Mouse (Mus musculus): ENCODE measurements around the gene Sept11. TPM values are rescaled to one million over a fixed set of nuclear protein-coding genes. Genes with fewer than 3 reads are reported as not detected.

The Sept11 gene
- total and polyA plus RNA-seq, 3 experiments: 34.9 to 245 (median 87.2) TPM

DNA sequence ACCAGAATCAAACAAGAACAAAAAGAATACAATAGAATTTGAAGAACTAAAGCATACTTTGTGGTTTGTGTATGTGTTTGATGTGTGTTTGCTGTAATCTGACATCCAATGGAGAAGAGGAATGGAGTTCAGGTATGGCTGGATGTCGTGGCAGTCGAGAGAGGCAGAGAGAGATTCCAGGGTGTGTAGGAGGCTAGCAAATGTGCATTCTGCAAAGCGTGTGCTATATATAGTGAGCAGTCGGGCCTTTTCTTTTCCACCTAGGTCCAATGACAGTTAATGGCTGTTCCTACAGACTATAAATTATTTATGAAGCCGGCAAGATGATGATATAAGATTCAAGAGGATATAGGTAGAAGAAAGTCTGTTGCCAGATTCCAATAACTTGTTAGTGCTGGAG is 20.3 kb downstream of the Sept11 start:
- TF ChIP-seq USF1 (IDR thresholded peaks at IDR 0.05; ENCODE audit: low read depth, low read length) (no peak), MAX (IDR thresholded peaks at IDR 0.05; ENCODE audit: low read length) (no peak), E2F4 (IDR thresholded peaks at IDR 0.05; ENCODE audit: borderline replicate concordance, low read depth, low read length) (no peak), EP300 (IDR thresholded peaks at IDR 0.05; ENCODE audit: low read depth in 1 of 2, low read length in 2 of 2) (no peak), ETS1 (IDR thresholded peaks at IDR 0.05; ENCODE audit: low read depth, low read length) (no peak), SIN3A (IDR thresholded peaks at IDR 0.05; ENCODE audit: low read length) (no peak), TCF12 (IDR thresholded peaks at IDR 0.05; ENCODE audit: low read depth, low read length) (no peak), ZC3H11A (IDR thresholded peaks at IDR 0.05; ENCODE audit: low read depth, low read length) (no peak), CHD2 (IDR thresholded peaks at IDR 0.05; ENCODE audit: low read length) (no peak), RAD21 (IDR thresholded peaks at IDR 0.05; ENCODE audit: low read depth, low read length) (no peak), HCFC1 (IDR thresholded peaks at IDR 0.05; ENCODE audit: low read depth, low read length) (no peak), POLR2AphosphoS2 (IDR thresholded peaks at IDR 0.05; ENCODE audit: low read length) (no peak), NELFE (IDR thresholded peaks at IDR 0.05; ENCODE audit: low read depth, low read length) (no peak)
- no peak overlapping the region for H3K4me3 ChIP-seq (ENCODE audit: control insufficient read depth in 1 of 2, insufficient read depth in 1 of 2, low read depth in 2 of 2, low read length in 2 of 2)
- no peaks in the 10 kb centered on the region for H3K27me3 ChIP-seq (ENCODE audit: control insufficient read depth in 1 of 2, insufficient read depth in 2 of 2, low read length in 2 of 2)
- DNase-seq (ENCODE audit: low read depth, low spot score): no peak
- no peak overlapping the region for H3K9ac ChIP-seq (ENCODE audit: control insufficient read depth, low read depth, low read length, poor library complexity, severe bottlenecking)
- no peaks in the 10 kb centered on the region for H3K9me3 ChIP-seq (replicated peaks; ENCODE audit: insufficient read depth, low read length)
- no peak overlapping the region for H3K27ac ChIP-seq (ENCODE audit: control insufficient read depth, low read depth, low read length)
- no peaks in the 10 kb centered on the region for H3K4me1 ChIP-seq (ENCODE audit: control insufficient read depth in 1 of 2, insufficient read depth in 2 of 2, low read length in 2 of 2)
- peaks cover 24% of the 10 kb centered on the region; the same call in 1 of the 2 replicates for H3K79me2 ChIP-seq (ENCODE audit: control insufficient read depth, insufficient read depth, low read length, poor library complexity)
- H3K36me3 ChIP-seq (ENCODE audit: control insufficient read depth in 1 of 2, insufficient read depth in 2 of 2, low read length in 2 of 2): peaks cover 3 to 4% of the 10 kb centered on the region in 2 experiments; a peak in 3 of 4 replicates

DNA sequence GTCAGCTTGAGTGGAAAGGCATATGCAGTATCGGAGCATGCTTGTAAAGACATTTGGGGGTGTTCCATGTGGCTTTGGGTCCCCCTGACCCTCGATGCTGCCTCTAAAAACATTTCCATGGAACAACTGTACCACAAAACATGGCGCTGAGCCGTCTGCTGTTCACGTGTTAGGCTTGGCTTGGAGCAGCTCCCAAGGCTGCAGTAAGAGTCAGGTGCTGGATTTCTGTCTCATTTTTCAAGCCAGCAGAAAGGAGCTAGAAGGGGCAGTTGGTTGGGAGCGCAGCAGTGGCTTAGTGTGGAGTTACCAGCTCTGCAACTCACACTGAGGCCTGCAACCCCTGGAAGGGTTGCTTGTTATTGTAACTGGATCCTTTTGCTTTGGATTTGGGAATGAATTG is 21.3 kb downstream of the Sept11 start:
- TF ChIP-seq USF1 (IDR thresholded peaks at IDR 0.05; ENCODE audit: low read depth, low read length): no peak
- TF ChIP-seq ZKSCAN1 (IDR thresholded peaks at IDR 0.05; ENCODE audit: low read depth, low read length): no peak
- no peak for TF ChIP-seq ZC3H11A (IDR thresholded peaks at IDR 0.05; ENCODE audit: low read depth, low read length)
- no peak for TF ChIP-seq ZNF384 (IDR thresholded peaks at IDR 0.05; ENCODE audit: low read depth, low read length)
- no peak for TF ChIP-seq EP300 (IDR thresholded peaks at IDR 0.05; ENCODE audit: low read depth in 1 of 2, low read length in 2 of 2)
- no peak for TF ChIP-seq GATA1 (IDR thresholded peaks at IDR 0.05; ENCODE audit: low read depth, low read length)
- TF ChIP-seq POLR2AphosphoS2 (IDR thresholded peaks at IDR 0.05; ENCODE audit: low read length): no peak
- TF ChIP-seq NELFE (IDR thresholded peaks at IDR 0.05; ENCODE audit: low read depth, low read length): no peak
- Histone ChIP-seq H3K4me3 (ENCODE audit: control insufficient read depth in 1 of 2, insufficient read depth in 1 of 2, low read depth in 2 of 2, low read length in 2 of 2) (no peak overlapping the region), H3K27ac (ENCODE audit: control insufficient read depth, low read depth, low read length) (no peak overlapping the region), H3K36me3 (ENCODE audit: control insufficient read depth in 1 of 2, insufficient read depth in 2 of 2, low read length in 2 of 2) (peaks cover 3 to 4% of the 10 kb centered on the region in 2 experiments; a peak in 3 of 4 replicates), H3K9ac (ENCODE audit: control insufficient read depth, low read depth, low read length, poor library complexity, severe bottlenecking) (no peak overlapping the region), H3K9me3 (replicated peaks; ENCODE audit: insufficient read depth, low read length) (no peaks in the 10 kb centered on the region), H3K27me3 (ENCODE audit: control insufficient read depth in 1 of 2, insufficient read depth in 2 of 2, low read length in 2 of 2) (no peaks in the 10 kb centered on the region), H3K79me2 (ENCODE audit: control insufficient read depth, insufficient read depth, low read length, poor library complexity) (peaks cover 24% of the 10 kb centered on the region), H3K4me1 (ENCODE audit: control insufficient read depth in 1 of 2, insufficient read depth in 2 of 2, low read length in 2 of 2) (no peaks in the 10 kb centered on the region)
- no peak for DNase-seq (ENCODE audit: low read depth, low spot score)

Measured in MEL (cell line).